Mouse (Mus musculus) limb, embryonic 12.5 days (tissue): ENCODE data around the gene Clrn1. TPM values are rescaled to one million over a fixed set of nuclear protein-coding genes. Genes with fewer than 3 reads are reported as not detected.

Experiments used
- ATAC-seq: fragments of 200-750 bp; cut with Nextera tagmentation; 2 replicates; pipeline ENCODE4 v1.8.0; 2017; ENCODE audit warnings: low read depth, moderate TSS enrichment; ENCODE audit not compliant: insufficient number of reproducible peaks, insufficient read depth, low FRiP score, low TSS enrichment
- H3K27ac ChIP-seq: fragments of 300-500 bp; sonication (generic); 2 replicates; pipeline ENCODE4 v1.5.1; 2016; ENCODE audit warnings: mild to moderate bottlenecking, moderate library complexity
- H3K27me3 ChIP-seq: fragments of 300-500 bp; sonication (generic); 2 replicates; pipeline ENCODE4 v1.6.1; 2016; ENCODE audit warnings: mild to moderate bottlenecking, moderate library complexity
- H3K36me3 ChIP-seq: fragments of 300-500 bp; sonication (generic); 2 replicates; pipeline ENCODE4 v1.6.1; 2016; ENCODE audit warnings: mild to moderate bottlenecking, moderate library complexity
- H3K4me1 ChIP-seq: fragments of 300-500 bp; sonication (generic); replicated peaks from 2 replicates; pipeline ENCODE4 v1.6.1; 2016
- H3K4me2 ChIP-seq: fragments of 300-500 bp; sonication (generic); 2 replicates; pipeline ENCODE4 v1.6.1; 2016; ENCODE audit warnings: mild to moderate bottlenecking, moderate library complexity
- H3K4me3 ChIP-seq: fragments of 300-500 bp; sonication (generic); replicated peaks from 2 replicates; pipeline ENCODE4 v1.5.1; 2016; ENCODE audit warnings: mild to moderate bottlenecking
- H3K9ac ChIP-seq: fragments of 300-500 bp; sonication (generic); replicated peaks from 2 replicates; pipeline ENCODE4 v1.6.1; 2016; ENCODE audit warnings: mild to moderate bottlenecking, moderate library complexity
- H3K9me3 ChIP-seq: fragments of 300-500 bp; sonication (generic); 2 replicates; pipeline ENCODE4 v1.6.1; 2016; ENCODE audit warnings: mild to moderate bottlenecking, moderate library complexity
- WGBS: fragments of 180-500 bp; shearing (Covaris S2); methylation state at CpG from one replicate; pipeline ENCODE4 v1.1.7; 2016; 5-methylcytosine and 5-hydroxymethylcytosine counted together
- polyA plus RNA-seq: library from polyadenylated mRNA; unstranded; fragments of >200 nt; fragmentation: Nextera tagmentation; extraction: Ambion mirVana; gene quantifications from 2 replicates; pipeline ENCODE4 v1.2.1, GENCODE M21; 2016

Clrn1 gene
- polyA plus RNA-seq, 1 experiment from 2014 or later = 0.31 TPM

DNA sequence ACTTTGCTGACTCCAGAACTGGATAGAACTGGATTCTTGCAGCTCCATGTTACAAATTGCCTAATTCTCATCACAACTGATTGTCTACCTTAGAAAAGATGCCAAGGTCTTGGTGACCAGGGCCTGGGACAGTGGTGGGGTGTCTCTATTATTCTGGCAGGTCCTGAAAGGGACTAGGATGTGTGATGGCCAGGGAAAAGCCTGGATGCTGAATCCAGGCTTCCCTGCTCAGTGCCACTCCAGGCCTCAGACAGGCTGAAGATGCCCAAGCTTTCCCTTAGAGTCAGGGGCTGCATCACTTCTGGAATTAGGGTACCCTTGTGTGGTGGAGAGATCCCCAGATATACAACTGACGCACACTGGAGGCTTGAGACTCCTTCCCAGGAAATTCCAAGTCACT is 55.2 kb downstream of the Clrn1 start:
- no peaks in the 10 kb centered on the region for H3K4me1 ChIP-seq
- H3K9me3 ChIP-seq = no peaks in the 10 kb centered on the region
- H3K4me3 ChIP-seq = no peak overlapping the region
- H3K4me2 ChIP-seq = no peak overlapping the region
- H3K36me3 ChIP-seq = no peaks in the 10 kb centered on the region
- WGBS = 88% methylated on average over 1 of the region's 1 CpGs
- no peak overlapping the region for H3K9ac ChIP-seq
- no peak for ATAC-seq
- no peak overlapping the region for H3K27ac ChIP-seq
- no peaks in the 10 kb centered on the region for H3K27me3 ChIP-seq

DNA sequence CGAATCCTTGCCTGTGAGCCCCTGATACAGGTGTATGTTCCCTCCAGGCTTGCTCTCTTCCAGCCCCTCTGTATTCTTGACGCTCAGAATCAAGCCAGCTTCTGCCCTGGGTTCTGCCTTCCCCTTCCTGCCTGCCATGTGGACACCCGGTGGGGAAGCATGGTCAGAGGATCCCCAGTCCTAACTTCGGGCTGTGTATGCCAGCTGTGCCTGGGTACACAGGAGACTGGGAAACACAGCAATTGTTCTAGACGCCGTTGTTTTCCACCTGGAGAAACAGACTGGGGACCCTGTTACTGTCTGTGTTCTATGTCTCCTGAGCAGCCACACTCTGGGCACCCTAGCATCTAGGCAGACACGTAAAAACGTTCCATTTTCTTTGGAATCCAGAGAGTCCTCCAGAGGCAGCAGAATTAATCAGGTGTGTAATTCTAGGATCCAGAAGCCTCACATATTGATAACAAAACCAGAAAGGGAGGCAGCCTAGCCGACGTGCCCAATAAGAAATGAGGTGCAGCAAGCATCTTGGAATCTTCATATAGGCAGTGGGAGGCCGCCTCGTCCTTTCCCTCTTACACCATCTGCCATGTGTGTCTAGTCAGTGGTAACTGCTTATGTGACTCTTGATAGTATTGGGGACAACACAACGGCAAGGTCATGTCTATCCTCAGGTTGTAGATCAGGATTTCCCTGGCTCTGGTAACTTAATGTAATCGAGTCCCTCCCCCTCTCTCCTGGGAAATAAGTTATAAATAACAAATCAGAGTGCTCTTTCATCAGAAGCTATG is 56.6 kb downstream of the Clrn1 start:
- no peaks in the 10 kb centered on the region for H3K4me1 ChIP-seq
- no peak overlapping the region for H3K9ac ChIP-seq
- no peaks in the 10 kb centered on the region for H3K36me3 ChIP-seq
- ATAC-seq = no peak
- no peaks in the 10 kb centered on the region for H3K27me3 ChIP-seq
- H3K4me2 ChIP-seq = no peak overlapping the region
- H3K27ac ChIP-seq = no peak overlapping the region
- no peak overlapping the region for H3K4me3 ChIP-seq
- no peaks in the 10 kb centered on the region for H3K9me3 ChIP-seq
- 86% methylated on average over 14 of the region's 14 CpGs for WGBS

GRCm38 (mm10) chr3:58826266-58826665 is 58.9 kb downstream of the Clrn1 start:
- H3K9ac ChIP-seq = no peak overlapping the region
- 0 out of 2 replicates have a peak, but pooled peaks cover 5% of the 10 kb centered on the region for H3K4me1 ChIP-seq
- no peak for ATAC-seq
- no peaks in the 10 kb centered on the region for H3K9me3 ChIP-seq
- H3K36me3 ChIP-seq = no peaks in the 10 kb centered on the region
- H3K27ac ChIP-seq = no peak overlapping the region
- 73% methylated on average over 4 of the region's 4 CpGs for WGBS
- H3K4me3 ChIP-seq = no peak overlapping the region
- no peak overlapping the region for H3K4me2 ChIP-seq
- H3K27me3 ChIP-seq = no peaks in the 10 kb centered on the region

DNA sequence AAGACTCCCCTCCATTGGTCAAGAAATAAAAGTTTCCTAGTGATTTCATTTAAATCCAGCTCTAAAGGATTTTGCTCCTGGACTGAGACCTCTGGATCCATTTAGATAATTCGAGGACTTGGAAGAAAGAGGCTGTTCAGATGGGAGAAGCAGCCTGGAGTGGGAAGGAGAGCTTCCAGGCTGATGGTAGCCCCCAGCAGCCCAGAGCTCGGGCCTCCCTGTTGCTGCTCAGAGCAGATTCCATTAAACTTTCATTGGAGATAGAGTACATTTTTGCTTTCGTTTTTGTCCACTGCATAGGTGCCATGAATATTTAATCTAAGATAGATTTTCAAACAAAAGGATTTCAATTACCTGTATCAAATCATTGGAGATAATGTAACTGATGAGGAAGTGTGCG is 62.9 kb downstream of the Clrn1 start, which contains the start of gene Mindy4b-ps:
Mindy4b-ps (minus strand) TSS at position 101 of the 400 bp plus-strand sequence.
- Histone ChIP-seq H3K4me2 (no peak within 1 kb of the TSS), H3K27ac (no peak within 1 kb of the TSS), H3K9ac (no peak within 1 kb of the TSS), H3K27me3 (no peaks in the 10 kb centered on the region), H3K4me1 (peaks cover 5% of the 10 kb centered on the region; the same call in 1 of the 2 replicates), H3K36me3 (no peaks in the 10 kb centered on the region), H3K4me3 (no peak within 1 kb of the TSS), H3K9me3 (no peaks in the 10 kb centered on the region)
- ATAC-seq = no peak
- 63% methylated on average over 4 of the region's 4 CpGs for WGBS

GRCm38 (mm10) chr3:58817337-58817736 is 67.8 kb downstream of the Clrn1 start:
- Histone ChIP-seq H3K27ac (no peak overlapping the region), H3K27me3 (no peaks in the 10 kb centered on the region; the same call in 1 of the 2 replicates), H3K9me3 (no peaks in the 10 kb centered on the region), H3K4me1 (peaks cover 5% of the 10 kb centered on the region; the same call in 1 of the 2 replicates), H3K4me2 (no peak overlapping the region), H3K9ac (no peak overlapping the region), H3K36me3 (no peaks in the 10 kb centered on the region), H3K4me3 (no peak overlapping the region)
- peak; percentile 47; the same call in 1 of the 2 replicates for ATAC-seq
- WGBS = 48% methylated on average over 6 of the region's 6 CpGs

DNA sequence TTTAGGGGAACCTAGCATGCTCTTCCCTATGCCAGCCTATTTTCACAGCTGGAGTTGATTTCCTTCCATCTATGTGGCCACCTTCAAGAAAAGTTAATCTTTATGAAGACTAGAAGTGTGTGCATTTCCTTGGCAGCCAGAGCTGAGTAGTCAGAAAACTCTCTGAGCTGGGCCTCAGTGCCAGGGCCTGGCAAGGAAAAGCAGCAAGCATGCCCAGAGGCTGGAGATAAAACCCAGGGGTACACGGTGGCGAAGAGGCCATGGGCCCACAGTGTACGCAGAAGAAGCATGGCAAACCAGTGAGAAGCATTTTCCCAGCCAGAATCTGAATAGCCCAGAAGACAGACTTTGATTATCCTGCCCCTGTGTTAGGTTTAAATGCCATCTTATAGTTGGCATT is 70.9 kb downstream of the Clrn1 start:
- Histone ChIP-seq H3K4me3 (no peak overlapping the region), H3K27ac (no peak overlapping the region), H3K36me3 (no peaks in the 10 kb centered on the region), H3K9me3 (no peaks in the 10 kb centered on the region), H3K4me1 (peaks cover 16% of the 10 kb centered on the region), H3K27me3 (no peaks in the 10 kb centered on the region; the same call in 1 of the 2 replicates), H3K9ac (no peak overlapping the region), H3K4me2 (no peak overlapping the region)
- no peak for ATAC-seq
- 94% methylated on average over 3 of the region's 3 CpGs for WGBS

DNA sequence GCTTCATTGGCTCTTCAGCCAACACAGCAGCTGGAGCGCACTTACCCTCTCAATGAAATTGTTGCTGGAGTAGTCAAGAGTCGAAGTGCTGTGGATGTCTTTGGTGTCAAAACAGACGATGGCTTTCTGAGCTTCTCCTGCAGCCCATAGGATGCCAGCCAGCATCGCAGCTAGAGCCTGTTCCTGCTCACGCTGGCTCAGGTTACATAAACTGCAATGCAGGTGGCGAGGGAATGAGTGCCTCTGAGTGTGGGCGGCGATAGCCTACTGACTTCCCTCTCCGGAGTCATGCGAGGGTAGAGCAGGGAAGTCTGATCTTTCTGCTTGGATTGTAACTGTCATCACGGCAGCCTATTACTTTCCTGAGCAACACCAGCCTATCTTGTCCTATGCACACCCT is 74.8 kb downstream of the Clrn1 start:
- Histone ChIP-seq H3K9ac (no peak overlapping the region), H3K4me1 (peaks cover 20% of the 10 kb centered on the region), H3K27me3 (no peaks in the 10 kb centered on the region; the same call in 1 of the 2 replicates), H3K4me3 (no peak overlapping the region), H3K36me3 (no peaks in the 10 kb centered on the region), H3K9me3 (no peaks in the 10 kb centered on the region), H3K27ac (no peak overlapping the region), H3K4me2 (peak overlapping the region; percentile 19; the same call in 1 of the 2 replicates)
- peak; percentile 78; the same call in 1 of the 2 replicates for ATAC-seq
- 27% methylated on average over 11 of the region's 11 CpGs for WGBS

DNA sequence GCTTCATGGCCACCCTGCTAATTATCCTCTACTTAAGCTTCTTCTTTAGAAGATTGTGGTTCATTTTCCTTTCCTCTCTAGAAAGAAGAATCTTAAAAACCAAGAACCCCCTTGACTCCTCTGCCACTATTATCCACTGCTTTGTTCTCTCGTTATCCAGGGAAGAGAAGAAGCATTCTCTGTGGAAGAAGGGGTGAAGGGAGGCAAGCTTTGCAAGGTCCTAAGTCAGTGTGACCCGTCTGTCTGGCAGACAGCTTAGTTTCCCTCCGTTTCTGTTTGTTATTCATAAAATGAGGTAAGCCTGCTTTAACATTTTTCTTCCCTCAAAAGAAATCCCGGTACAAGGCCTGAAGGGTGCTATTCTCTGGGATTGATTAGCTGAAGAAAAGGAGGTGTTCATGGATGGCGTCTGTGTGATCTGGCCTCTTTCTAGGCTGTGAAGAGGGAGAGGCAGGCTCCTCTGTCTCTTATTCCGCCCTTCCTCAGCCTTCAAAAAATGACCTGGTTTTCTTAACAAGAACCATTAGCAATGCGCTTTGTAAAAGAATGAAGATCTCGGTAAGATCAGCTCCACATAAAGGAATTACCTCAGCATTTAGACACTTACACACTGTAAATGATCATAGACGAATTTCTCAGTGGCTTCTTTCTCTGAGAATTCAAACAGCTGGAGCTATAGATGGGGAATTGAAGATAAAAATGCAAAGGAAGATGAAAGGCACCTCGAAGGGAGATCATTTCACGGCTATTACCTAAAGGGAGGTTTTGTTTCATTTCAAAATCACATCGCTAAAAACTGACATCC is 75.8 kb downstream of the Clrn1 start:
- Histone ChIP-seq H3K36me3 (no peaks in the 10 kb centered on the region), H3K4me2 (no peak overlapping the region), H3K9me3 (no peaks in the 10 kb centered on the region), H3K4me3 (no peak overlapping the region), H3K9ac (no peak overlapping the region), H3K27ac (no peak overlapping the region), H3K4me1 (peaks cover 20% of the 10 kb centered on the region), H3K27me3 (no peaks in the 10 kb centered on the region; the same call in 1 of the 2 replicates)
- ATAC-seq = no peak
- WGBS = 39% methylated on average over 12 of the region's 12 CpGs

- 92% methylated on average over 5 of the region's 5 CpGs for WGBS
- Histone ChIP-seq H3K9ac (no peak overlapping the region), H3K27ac (no peak overlapping the region)
Observed at GRCm38 (mm10) chr3:58808636-58809035, 76.5 kb downstream of the Clrn1 start.

DNA sequence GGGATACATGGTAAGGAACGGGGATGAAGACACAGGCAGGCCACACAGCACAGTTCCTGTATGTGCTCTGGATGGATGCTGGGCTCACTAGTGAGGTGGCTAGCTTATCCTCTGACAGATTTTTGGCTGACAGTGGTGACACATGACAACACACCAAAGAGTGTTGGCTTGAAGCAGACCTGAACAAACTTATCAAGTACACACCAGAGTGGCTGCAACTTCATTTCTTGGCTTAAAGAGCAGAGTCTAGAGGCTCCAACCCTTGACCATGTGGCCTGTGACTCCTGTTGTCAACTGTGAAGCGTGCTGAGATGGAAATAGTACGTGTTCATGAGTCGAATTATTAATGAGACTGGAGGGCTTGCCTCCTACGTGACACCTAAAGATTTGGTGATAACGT is 80.4 kb downstream of the Clrn1 start:
- Histone ChIP-seq H3K27ac (no peak overlapping the region), H3K9ac (no peak overlapping the region), H3K27me3 (no peaks in the 10 kb centered on the region), H3K9me3 (no peaks in the 10 kb centered on the region), H3K4me2 (no peak overlapping the region), H3K4me3 (no peak overlapping the region), H3K4me1 (peaks cover 9% of the 10 kb centered on the region), H3K36me3 (no peaks in the 10 kb centered on the region)
- WGBS = 91% methylated on average over 6 of the region's 6 CpGs
- no peak for ATAC-seq

More at GRCm38 (mm10) chr3:58808636-58809035, 76.5 kb downstream of the Clrn1 start:
- Histone ChIP-seq H3K9me3 (no peaks in the 10 kb centered on the region), H3K4me1 (peaks cover 20% of the 10 kb centered on the region), H3K36me3 (no peaks in the 10 kb centered on the region), H3K4me2 (no peak overlapping the region), H3K4me3 (no peak overlapping the region), H3K27me3 (no peaks in the 10 kb centered on the region; the same call in 1 of the 2 replicates)
- ATAC-seq = no peak

GRCm38 (mm10) chr3:58798676-58799075 is 86.5 kb downstream of the Clrn1 start:
- ATAC-seq = no peak
- Histone ChIP-seq H3K4me2 (no peak overlapping the region), H3K4me3 (no peak overlapping the region), H3K36me3 (no peaks in the 10 kb centered on the region), H3K9ac (no peak overlapping the region), H3K27ac (no peak overlapping the region), H3K27me3 (no peaks in the 10 kb centered on the region), H3K4me1 (peaks cover 5% of the 10 kb centered on the region; the same call in 1 of the 2 replicates), H3K9me3 (no peaks in the 10 kb centered on the region)
- 81% methylated on average over 4 of the region's 4 CpGs for WGBS
